Mouse (Mus musculus) adrenal gland, postnatal 0 days (tissue): Measurements from ENCODE around the gene Gins2. TPM values are rescaled to one million over a fixed set of nuclear protein-coding genes. Genes with fewer than 3 reads are reported as not detected.

Experiments used
- microRNA-seq: library from miRNA; unstranded; fragments of <30 nt; microRNA quantifications from one replicate; pipeline ENCODE4, GENCODE M21; 2016; ENCODE audit warnings: borderline replicate concordance; ENCODE audit not compliant: insufficient number of aligned reads
- polyA plus RNA-seq: library from polyadenylated mRNA; unstranded; fragments of >200 nt; fragmentation: Nextera tagmentation; extraction: Ambion mirVana; gene quantifications from 2 replicates; pipeline ENCODE4 v1.2.1, GENCODE M21; 2015

The Gins2 gene
- polyA plus RNA-seq = 60.6 and 71.9 TPM in 2 replicates

GRCm38 (mm10) chr8:120588908-120589771 lies at the start of gene Gins2:
Gene Gins2, minus strand, starts transcription at chr8:120589304.

Small RNA genes lying within 50 kb of the gene (microRNA-seq; reads per million reads assigned to microRNA genes)
- gene Mir7687 = not detected

Other genes with a start within 250 kb of the Gins2 start
- 6.3 TPM in 2 replicates for gene 1190005I06Rik, start 58.3 kb upstream of the Gins2 start, polyA plus RNA-seq
- 1.6 and 4.8 TPM in 2 replicates for gene Gm27021, start 78.8 kb upstream of the Gins2 start, polyA plus RNA-seq
- 1,499 and 1,618 TPM in 2 replicates for gene Cox4i1, start 78.9 kb upstream of the Gins2 start, polyA plus RNA-seq
- gene Emc8, start 79.3 kb upstream of the Gins2 start, polyA plus RNA-seq = 201 and 220 TPM in 2 replicates
- 17.8 and 37.9 TPM in 2 replicates for gene Irf8, start 147.1 kb upstream of the Gins2 start, polyA plus RNA-seq